Mouse (Mus musculus) myocyte (in vitro differentiated cells): Measurements from ENCODE around the gene Golga3. TPM values are rescaled to one million over a fixed set of nuclear protein-coding genes. Genes with fewer than 3 reads are reported as not detected.

ENCODE experiments used
- H3K27me3 ChIP-seq: one replicate; pipeline ENCODE4 v1.6.1; 2011; ENCODE audit not compliant: control insufficient read depth, insufficient read depth, insufficient read length
- H3K36me3 ChIP-seq: one replicate; pipeline ENCODE4 v1.6.1; 2011; ENCODE audit not compliant: control insufficient read depth, insufficient read depth
- H3K4me2 ChIP-seq: one replicate; pipeline ENCODE4 v1.6.1; 2011; ENCODE audit warnings: low read depth, control low read depth
- H3K4me3 ChIP-seq: one replicate; pipeline ENCODE4 v1.5.1; 2011; ENCODE audit warnings: mild to moderate bottlenecking, control low read depth, moderate library complexity
- H3K79me2 ChIP-seq: one replicate; pipeline ENCODE4 v1.6.1; 2011; ENCODE audit not compliant: control insufficient read depth, insufficient read depth
- H3ac ChIP-seq: one replicate; pipeline ENCODE4 v1.6.1; 2011; ENCODE audit not compliant: control insufficient read depth, insufficient read length
- CEBPB ChIP-seq: IDR thresholded peaks from 2 replicates; pipeline ENCODE4 v1.6.1; 2011; ENCODE audit warnings: mild to moderate bottlenecking, moderate library complexity; ENCODE audit not compliant: poor library complexity, insufficient read depth, severe bottlenecking
- E2F4 ChIP-seq: IDR thresholded peaks from one replicate; pipeline ENCODE4 v1.6.1; 2011; ENCODE audit warnings: mild to moderate bottlenecking, control low read depth, moderate library complexity; ENCODE audit not compliant: insufficient read depth
- MAX ChIP-seq: IDR thresholded peaks from one replicate; pipeline ENCODE4 v1.6.1; 2011; ENCODE audit warnings: low read depth, mild to moderate bottlenecking, control low read depth
- MYOD1 ChIP-seq, 3 experiments: IDR thresholded peaks; one replicate each; pipeline ENCODE4 v1.6.1; 2011; ENCODE audit warnings: control low read depth in 2 of 3, low read depth in 2 of 3, mild to moderate bottlenecking in 2 of 3, moderate library complexity in 1 of 3; ENCODE audit not compliant: insufficient read length in 2 of 3, control insufficient read depth in 1 of 3
- MYOG ChIP-seq, 3 experiments: IDR thresholded peaks; one replicate each; pipeline ENCODE4 v1.6.1; 2011; ENCODE audit warnings: control low read depth in 2 of 3, low read depth in 2 of 3, mild to moderate bottlenecking in 2 of 3; ENCODE audit not compliant: insufficient read length in 2 of 3, control insufficient read depth in 1 of 3, insufficient read depth in 1 of 3
- POLR2A ChIP-seq: IDR thresholded peaks from one replicate; pipeline ENCODE4 v1.6.1; 2011; ENCODE audit warnings: low read depth, mild to moderate bottlenecking, control low read depth, moderate library complexity; ENCODE audit not compliant: insufficient read length
- POLR2AphosphoS2 ChIP-seq: IDR thresholded peaks from one replicate; pipeline ENCODE4 v1.6.1; 2011; ENCODE audit warnings: low read depth, control low read depth; ENCODE audit not compliant: insufficient read length
- REST ChIP-seq: IDR thresholded peaks from one replicate; pipeline ENCODE4 v1.6.1; 2011; ENCODE audit warnings: mild to moderate bottlenecking, control low read depth, moderate library complexity; ENCODE audit not compliant: insufficient read depth, insufficient read length
- SRF ChIP-seq: IDR thresholded peaks from one replicate; pipeline ENCODE4 v1.6.1; 2011; ENCODE audit warnings: low read depth; ENCODE audit not compliant: control insufficient read depth, insufficient read length
- TCF12 ChIP-seq: IDR thresholded peaks from one replicate; pipeline ENCODE4 v1.6.1; 2011; ENCODE audit warnings: mild to moderate bottlenecking, control low read depth; ENCODE audit not compliant: poor library complexity, insufficient read depth, severe bottlenecking
- TCF3 ChIP-seq: IDR thresholded peaks from one replicate; pipeline ENCODE4 v1.6.1; 2011; ENCODE audit warnings: low read depth, control low read depth; ENCODE audit not compliant: insufficient read length
- USF1 ChIP-seq: IDR thresholded peaks from one replicate; pipeline ENCODE4 v1.6.1; 2011; ENCODE audit warnings: low read depth, mild to moderate bottlenecking, control low read depth, moderate library complexity
- polyA plus RNA-seq: library from polyadenylated mRNA; unstranded; fragments of >200 nt; fragmentation: generic; extraction: Trizol; gene quantifications from one replicate; pipeline ENCODE4 v1.2.1, GENCODE M21; 2012; ENCODE audit warnings: missing spikeins

Golga3 gene
- polyA plus RNA-seq, 1 experiment, result 15.3 TPM

DNA sequence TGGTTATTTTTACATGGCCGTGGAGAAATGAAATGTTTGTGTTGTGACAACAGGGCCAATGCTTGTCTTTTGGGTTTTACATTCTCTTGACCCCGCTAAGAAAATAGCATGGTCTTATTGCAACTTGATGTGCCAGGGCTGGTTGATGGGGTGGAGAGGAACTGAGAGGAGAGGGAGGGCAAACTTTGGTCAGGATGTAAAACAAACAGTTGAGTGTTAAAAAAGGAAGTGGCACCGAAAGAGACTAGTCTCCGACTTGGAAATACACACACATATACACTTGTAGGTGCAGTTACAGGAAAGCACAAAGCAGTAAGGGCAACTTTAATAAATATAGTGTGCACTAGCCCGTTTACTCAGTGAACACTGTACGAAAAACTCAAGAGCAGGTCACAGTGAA is 55.8 kb downstream of the Golga3 start:
- Histone ChIP-seq H3K79me2 (peaks cover 32% of the 10 kb centered on the region), H3K27me3 (no peaks in the 10 kb centered on the region), H3K4me3 (peak overlapping the region; percentile 61), H3K4me2 (peak overlapping the region; percentile 68), H3ac (no peak overlapping the region), H3K36me3 (peaks cover 24% of the 10 kb centered on the region)
- TF ChIP-seq TCF12 (no peak), E2F4 (no peak), USF1 (no peak), REST (no peak), MYOD1 (IDR thresholded peaks at IDR 0.05; ENCODE audit: control insufficient read depth in 1 of 3, insufficient read length in 2 of 3, low read depth in 2 of 3) (no peak), MYOG (IDR thresholded peaks at IDR 0.05; ENCODE audit: control insufficient read depth in 1 of 3, insufficient read depth in 1 of 3, insufficient read length in 2 of 3, low read depth in 2 of 3) (no peak), POLR2A (no peak), CEBPB (no peak), MAX (no peak), TCF3 (no peak), POLR2AphosphoS2 (no peak), SRF (no peak)

GRCm38 (mm10) chr5:110244091-110244490 is 67.6 kb downstream of the Golga3 start:
- no peaks in the 10 kb centered on the region for H3K79me2 ChIP-seq
- TF ChIP-seq E2F4 (no peak), TCF12 (no peak), TCF3 (no peak), MYOG (IDR thresholded peaks at IDR 0.05; ENCODE audit: control insufficient read depth in 1 of 3, insufficient read depth in 1 of 3, insufficient read length in 2 of 3, low read depth in 2 of 3) (no peak), POLR2A (no peak), MYOD1 (IDR thresholded peaks at IDR 0.05; ENCODE audit: control insufficient read depth in 1 of 3, insufficient read length in 2 of 3, low read depth in 2 of 3) (no peak), USF1 (no peak), MAX (no peak), SRF (no peak), POLR2AphosphoS2 (no peak), REST (no peak), CEBPB (no peak)

GRCm38 (mm10) chr5:110266941-110267340 is 90.4 kb downstream of the Golga3 start:
- Histone ChIP-seq H3K36me3 (peaks cover 26% of the 10 kb centered on the region), H3K4me2 (no peak overlapping the region), H3K27me3 (no peaks in the 10 kb centered on the region), H3K79me2 (peaks cover 29% of the 10 kb centered on the region), H3ac (no peak overlapping the region), H3K4me3 (no peak overlapping the region)
- TF ChIP-seq TCF3 (no peak), USF1 (no peak), POLR2AphosphoS2 (no peak), E2F4 (no peak), MYOG (IDR thresholded peaks at IDR 0.05; ENCODE audit: control insufficient read depth in 1 of 3, insufficient read depth in 1 of 3, insufficient read length in 2 of 3, low read depth in 2 of 3) (no peak), TCF12 (no peak), SRF (no peak), MYOD1 (IDR thresholded peaks at IDR 0.05; ENCODE audit: control insufficient read depth in 1 of 3, insufficient read length in 2 of 3, low read depth in 2 of 3) (no peak)

More at GRCm38 (mm10) chr5:110244091-110244490, 67.6 kb downstream of the Golga3 start:
- H3K27me3 ChIP-seq, result no peaks in the 10 kb centered on the region
- H3ac ChIP-seq, result no peak overlapping the region
- no peak overlapping the region for H3K4me2 ChIP-seq
- H3K4me3 ChIP-seq, result no peak overlapping the region
- H3K36me3 ChIP-seq, result peaks cover 60% of the 10 kb centered on the region

DNA sequence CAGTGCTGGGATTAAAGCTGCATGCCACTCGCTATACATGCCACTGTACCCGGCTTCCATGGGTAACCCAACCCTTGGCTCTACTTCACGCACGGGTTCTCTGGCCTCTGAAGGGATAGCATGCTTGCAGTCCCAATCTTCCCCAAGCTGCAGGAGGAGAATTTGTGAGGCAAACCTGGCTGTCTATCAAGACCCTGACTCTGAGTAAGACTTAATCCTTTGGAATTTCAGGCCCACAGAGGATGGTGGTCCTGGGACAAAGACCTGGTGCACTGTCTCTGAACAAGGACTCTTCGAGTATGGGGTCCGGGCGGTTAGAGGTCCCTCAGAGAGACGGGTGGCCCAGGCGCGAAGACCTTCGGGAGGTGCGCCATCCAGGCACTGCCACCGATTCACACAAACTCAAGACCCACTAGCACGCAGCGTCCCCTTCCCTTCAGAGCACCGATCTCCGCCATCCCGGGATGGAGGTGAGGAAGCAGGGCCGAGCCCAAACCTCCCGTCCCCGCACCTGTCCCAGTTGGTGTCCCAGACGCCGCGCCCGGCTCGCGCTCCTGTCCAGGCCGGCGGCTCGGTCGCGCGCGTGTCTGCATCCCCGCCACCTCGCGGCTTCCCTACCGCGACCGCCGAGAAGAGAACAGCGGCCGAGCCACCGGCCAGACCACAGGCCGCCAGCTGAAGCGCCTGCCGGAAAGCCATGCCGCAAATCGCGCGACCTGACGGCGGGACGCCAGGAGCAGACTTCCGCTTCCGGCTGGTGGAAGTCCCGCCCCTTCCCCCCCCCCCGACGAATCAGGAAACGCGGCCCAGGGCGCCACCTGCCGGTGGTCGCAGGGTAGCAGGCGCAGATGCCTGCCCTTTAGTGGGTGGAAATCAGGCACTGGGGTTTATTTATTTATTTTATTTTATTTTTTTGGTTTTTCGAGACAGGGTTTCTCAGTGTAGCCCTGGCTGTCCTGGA is 92.9 kb downstream of the Golga3 start, which contains the start of gene Pgam5:
Gene Pgam5, minus strand, starts transcription at position 773 of the 961 bp plus-strand sequence.
- H3ac ChIP-seq, result peak within 1 kb of the TSS; percentile 54
- H3K79me2 ChIP-seq, result peaks cover 29% of the 10 kb centered on the region
- H3K4me2 ChIP-seq, result peak within 1 kb of the TSS; percentile 95
- H3K27me3 ChIP-seq, result no peaks in the 10 kb centered on the region
- H3K4me3 ChIP-seq, result peak within 1 kb of the TSS; percentile 89
- peaks cover 19% of the 10 kb centered on the region for H3K36me3 ChIP-seq
- peak in 1 of 3 experiments; percentile 69 for TF ChIP-seq MYOG (IDR thresholded peaks at IDR 0.05; ENCODE audit: control insufficient read depth in 1 of 3, insufficient read depth in 1 of 3, insufficient read length in 2 of 3, low read depth in 2 of 3)
- no peak for TF ChIP-seq REST
- TF ChIP-seq MYOD1 (IDR thresholded peaks at IDR 0.05; ENCODE audit: control insufficient read depth in 1 of 3, insufficient read length in 2 of 3, low read depth in 2 of 3), result peak in 1 of 3 experiments; percentile 30
- no peak for TF ChIP-seq MAX
- TF ChIP-seq E2F4, result no peak
- TF ChIP-seq POLR2AphosphoS2, result peak; percentile 92
- peak; percentile 45 for TF ChIP-seq SRF
- peak; percentile 89 for TF ChIP-seq POLR2A
- TF ChIP-seq CEBPB, result no peak
